Mouse (Mus musculus) stomach, embryonic 14.5 days (tissue): ENCODE measurements around the gene Usp9x. TPM values are rescaled to one million over a fixed set of nuclear protein-coding genes. Genes with fewer than 3 reads are reported as not detected.

Experiments used
- ATAC-seq: fragments of 200-750 bp; cut with Nextera tagmentation; 2 replicates; pipeline ENCODE4 v1.8.0; 2017; ENCODE audit warnings: low read depth, moderate TSS enrichment; ENCODE audit not compliant: insufficient number of reproducible peaks, insufficient read depth, low FRiP score
- H3K27ac ChIP-seq: fragments of 300-500 bp; sonication (generic); 2 replicates; pipeline ENCODE4 v1.5.1; 2014; ENCODE audit warnings: mild to moderate bottlenecking, low read length, moderate library complexity, mixed read lengths
- H3K27me3 ChIP-seq: fragments of 300-500 bp; sonication (generic); 2 replicates; pipeline ENCODE4 v1.6.1; 2014; ENCODE audit warnings: low read length, control low read depth, mixed read lengths; ENCODE audit not compliant: control insufficient read depth, insufficient read depth
- H3K36me3 ChIP-seq: fragments of 300-500 bp; sonication (generic); 2 replicates; pipeline ENCODE4 v1.6.1; 2014; ENCODE audit warnings: mild to moderate bottlenecking, control low read depth, low read length, moderate library complexity, mixed read lengths; ENCODE audit not compliant: control insufficient read depth, insufficient read depth
- H3K4me1 ChIP-seq: fragments of 300-500 bp; sonication (generic); 2 replicates; pipeline ENCODE4 v1.6.1; 2014; ENCODE audit warnings: low read length, control low read depth, mixed read lengths; ENCODE audit not compliant: control insufficient read depth, insufficient read depth
- H3K4me2 ChIP-seq: fragments of 300-500 bp; sonication (generic); replicated peaks from 2 replicates; pipeline ENCODE4 v1.6.1; 2014; ENCODE audit warnings: low read depth, low read length, control low read depth
- H3K4me3 ChIP-seq: fragments of 300-500 bp; sonication (generic); 2 replicates; pipeline ENCODE4 v1.5.1; 2014; ENCODE audit warnings: low read depth, low read length, control low read depth
- H3K9ac ChIP-seq: fragments of 300-500 bp; sonication (generic); replicated peaks from 2 replicates; pipeline ENCODE4 v1.6.1; 2014; ENCODE audit warnings: low read depth, mild to moderate bottlenecking, control low read depth, low read length, moderate library complexity, mixed read lengths
- H3K9me3 ChIP-seq: fragments of 300-500 bp; sonication (generic); 2 replicates; pipeline ENCODE4 v1.6.1; 2016; ENCODE audit warnings: low read depth, low read length, control low read depth; ENCODE audit not compliant: control insufficient read depth
- WGBS: fragments of 180-500 bp; shearing (Covaris S2); extraction: QIAGEN DNeasy Blood & Tissue Kit; methylation state at CpG from one replicate; pipeline ENCODE4 v1.1.7; 2014; 5-methylcytosine and 5-hydroxymethylcytosine counted together
- polyA plus RNA-seq: library from polyadenylated mRNA; unstranded; fragments of >200 nt; fragmentation: Nextera tagmentation; extraction: Ambion mirVana; gene quantifications from 2 replicates; pipeline ENCODE4 v1.2.1, GENCODE M21; 2014

Usp9x gene
- polyA plus RNA-seq = 60.8 and 65.8 TPM in 2 replicates

GRCm38 (mm10) chrX:13071241-13071775 lies at the start of gene Usp9x:
TSS of gene Usp9x (plus strand) at chrX:13071498.
- peak; percentile 91 for ATAC-seq
- 8% methylated on average over 20 of the region's 36 CpGs for WGBS
- H3K36me3 ChIP-seq = no peaks in the 10 kb centered on the region
- no peaks in the 10 kb centered on the region for H3K9me3 ChIP-seq
- peak within 1 kb of the TSS; percentile 63 for H3K4me3 ChIP-seq
- H3K4me2 ChIP-seq = peak within 1 kb of the TSS; percentile 32
- peak within 1 kb of the TSS; percentile 63 for H3K9ac ChIP-seq
- H3K27me3 ChIP-seq = no peaks in the 10 kb centered on the region
- H3K4me1 ChIP-seq = no peaks in the 10 kb centered on the region
- H3K27ac ChIP-seq = peak within 1 kb of the TSS; percentile 94

GRCm38 (mm10) chrX:13022547-13023310 lies 48.6 kb upstream of the Usp9x start:
- no peak overlapping the region for H3K9ac ChIP-seq
- no peaks in the 10 kb centered on the region for H3K27me3 ChIP-seq
- no peaks in the 10 kb centered on the region for H3K4me1 ChIP-seq
- no peak overlapping the region for H3K27ac ChIP-seq
- H3K4me3 ChIP-seq = no peak overlapping the region
- H3K36me3 ChIP-seq = no peaks in the 10 kb centered on the region
- WGBS = 76% methylated on average over 5 of the region's 5 CpGs
- H3K4me2 ChIP-seq = no peak overlapping the region
- no peaks in the 10 kb centered on the region for H3K9me3 ChIP-seq
- ATAC-seq = no peak

- no peak for ATAC-seq
- no peak overlapping the region for H3K9ac ChIP-seq
These were observed 46.6 kb upstream of the Usp9x start for GRCm38 (mm10) chrX:13024539-13025202.

GRCm38 (mm10) chrX:13025286-13025685 lies 46.0 kb upstream of the Usp9x start:
- Histone ChIP-seq H3K9ac (no peak overlapping the region), H3K4me1 (no peaks in the 10 kb centered on the region), H3K27me3 (no peaks in the 10 kb centered on the region), H3K4me2 (no peak overlapping the region), H3K9me3 (no peaks in the 10 kb centered on the region), H3K27ac (no peak overlapping the region), H3K36me3 (no peaks in the 10 kb centered on the region), H3K4me3 (no peak overlapping the region)
- ATAC-seq = no peak
- WGBS = 70% methylated on average over 8 of the region's 8 CpGs

More at GRCm38 (mm10) chrX:13024539-13025202, 46.6 kb upstream of the Usp9x start:
- Histone ChIP-seq H3K9me3 (no peaks in the 10 kb centered on the region), H3K4me3 (no peak overlapping the region), H3K27me3 (no peaks in the 10 kb centered on the region), H3K36me3 (no peaks in the 10 kb centered on the region), H3K27ac (no peak overlapping the region), H3K4me2 (no peak overlapping the region), H3K4me1 (no peaks in the 10 kb centered on the region)
- WGBS = 60% methylated on average over 1 of the region's 1 CpGs

- ATAC-seq = no peak
- Histone ChIP-seq H3K27me3 (no peaks in the 10 kb centered on the region), H3K4me2 (no peak overlapping the region), H3K9me3 (no peaks in the 10 kb centered on the region), H3K4me3 (no peak overlapping the region), H3K9ac (no peak overlapping the region), H3K36me3 (no peaks in the 10 kb centered on the region), H3K27ac (no peak overlapping the region), H3K4me1 (no peaks in the 10 kb centered on the region)
- 87% methylated on average over 4 of the region's 4 CpGs for WGBS
These were observed 43.1 kb upstream of the Usp9x start for GRCm38 (mm10) chrX:13028156-13028555.

GRCm38 (mm10) chrX:13029996-13030395 lies 41.3 kb upstream of the Usp9x start:
- H3K27me3 ChIP-seq = no peaks in the 10 kb centered on the region
- 89% methylated on average over 6 of the region's 6 CpGs for WGBS
- no peak for ATAC-seq
- no peaks in the 10 kb centered on the region for H3K4me1 ChIP-seq
- H3K27ac ChIP-seq = no peak overlapping the region
- no peak overlapping the region for H3K4me3 ChIP-seq
- no peak overlapping the region for H3K4me2 ChIP-seq
- H3K9ac ChIP-seq = no peak overlapping the region
- no peaks in the 10 kb centered on the region for H3K9me3 ChIP-seq
- no peaks in the 10 kb centered on the region for H3K36me3 ChIP-seq

- Histone ChIP-seq H3K9me3 (no peaks in the 10 kb centered on the region), H3K36me3 (no peaks in the 10 kb centered on the region), H3K27me3 (no peaks in the 10 kb centered on the region), H3K27ac (no peak overlapping the region), H3K4me3 (no peak overlapping the region), H3K4me2 (no peak overlapping the region), H3K4me1 (no peaks in the 10 kb centered on the region), H3K9ac (no peak overlapping the region)
- 77% methylated on average over 4 of the region's 4 CpGs for WGBS
- no peak for ATAC-seq
These were observed 34.2 kb upstream of the Usp9x start for GRCm38 (mm10) chrX:13037085-13037484.

- Histone ChIP-seq H3K27ac (no peak overlapping the region), H3K4me2 (no peak overlapping the region), H3K36me3 (no peaks in the 10 kb centered on the region), H3K4me1 (no peaks in the 10 kb centered on the region), H3K9me3 (no peaks in the 10 kb centered on the region), H3K27me3 (no peaks in the 10 kb centered on the region), H3K4me3 (no peak overlapping the region), H3K9ac (no peak overlapping the region)
- ATAC-seq = no peak
- WGBS = 46% methylated on average over 3 of the region's 3 CpGs
These were observed 32.1 kb upstream of the Usp9x start for GRCm38 (mm10) chrX:13039211-13039610.
